Mouse (Mus musculus) midbrain, embryonic 16.5 days (tissue): ENCODE measurements around the gene Vwa7. TPM values are rescaled to one million over a fixed set of nuclear protein-coding genes. Genes with fewer than 3 reads are reported as not detected.
"Not testable (repeated sequence)": the region's sequence is repeated elsewhere in the genome, so short reads cannot be mapped to it uniquely, and the experiment has no call there.

Experiments
- ATAC-seq: fragments of 200-750 bp; cut with Nextera tagmentation; 2 replicates; pipeline ENCODE4 v1.8.0; 2017; ENCODE audit warnings: moderate TSS enrichment
- H3K27ac ChIP-seq: fragments of 300-500 bp; sonication (generic); 2 replicates; pipeline ENCODE4 v1.5.1; 2014; ENCODE audit warnings: mild to moderate bottlenecking, low read length, mixed read lengths
- H3K27me3 ChIP-seq: fragments of 300-500 bp; sonication (generic); 2 replicates; pipeline ENCODE4 v1.6.1; 2014; ENCODE audit warnings: low read depth, low read length, mixed read lengths; ENCODE audit not compliant: control insufficient read depth, insufficient read depth
- H3K36me3 ChIP-seq: fragments of 300-500 bp; sonication (generic); 2 replicates; pipeline ENCODE4 v1.6.1; 2014; ENCODE audit warnings: mild to moderate bottlenecking, low read length, moderate library complexity, mixed read lengths; ENCODE audit not compliant: control insufficient read depth, insufficient read depth
- H3K4me1 ChIP-seq: fragments of 300-500 bp; sonication (generic); 2 replicates; pipeline ENCODE4 v1.6.1; 2014; ENCODE audit warnings: mild to moderate bottlenecking, low read length, mixed read lengths; ENCODE audit not compliant: control insufficient read depth, insufficient read depth
- H3K4me2 ChIP-seq: fragments of 300-500 bp; sonication (generic); 2 replicates; pipeline ENCODE4 v1.6.1; 2014; ENCODE audit warnings: mild to moderate bottlenecking, low read length, mixed read lengths
- H3K4me3 ChIP-seq: fragments of 300-500 bp; sonication (generic); 2 replicates; pipeline ENCODE4 v1.5.1; 2014; ENCODE audit warnings: low read depth, mild to moderate bottlenecking, low read length, moderate library complexity, mixed read lengths
- H3K9ac ChIP-seq: fragments of 300-500 bp; sonication (generic); 2 replicates; pipeline ENCODE4 v1.6.1; 2014; ENCODE audit warnings: low read depth, low read length, mixed read lengths
- H3K9me3 ChIP-seq: fragments of 300-500 bp; sonication (generic); replicated peaks from 2 replicates; pipeline ENCODE4 v1.6.1; 2014; ENCODE audit warnings: mild to moderate bottlenecking, low read length, mixed read lengths; ENCODE audit not compliant: control insufficient read depth, poor library complexity, severe bottlenecking
- WGBS: fragments of 180-500 bp; shearing (Covaris S2); extraction: QIAGEN DNeasy Blood & Tissue Kit; methylation state at CpG from one replicate; pipeline ENCODE4 v1.1.7; 2014; 5-methylcytosine and 5-hydroxymethylcytosine counted together
- polyA plus RNA-seq: library from polyadenylated mRNA; unstranded; fragments of >200 nt; fragmentation: Nextera tagmentation; extraction: Ambion mirVana; gene quantifications from 2 replicates; pipeline ENCODE4 v1.2.1, GENCODE M21; 2015

Gene Vwa7
- polyA plus RNA-seq, 1 experiment from 2014 or later = 0.26 TPM

DNA sequence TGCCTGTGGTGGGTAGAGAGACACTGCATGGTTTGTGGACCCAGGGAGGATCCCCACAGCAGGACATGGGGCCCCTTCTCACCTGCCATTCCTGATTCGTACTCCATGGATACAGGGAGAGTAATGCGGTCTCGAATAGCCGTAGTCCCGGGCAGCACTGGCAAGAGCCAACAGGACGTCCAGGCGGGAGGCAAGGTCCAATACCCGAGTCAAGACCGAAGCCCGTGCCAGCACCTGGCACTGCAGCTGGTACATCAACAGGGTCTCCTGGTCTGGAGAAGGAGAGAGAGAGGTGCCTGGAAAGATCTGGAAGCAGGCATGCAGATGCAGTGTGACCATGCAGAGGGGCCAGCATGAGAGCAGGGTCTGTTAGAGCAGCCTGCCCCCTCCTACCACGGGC, 14.9 kb downstream of the Vwa7 start:
- H3K9me3 ChIP-seq = no peaks in the 10 kb centered on the region
- no peaks in the 10 kb centered on the region for H3K36me3 ChIP-seq
- no peaks in the 10 kb centered on the region; the same call in 1 of the 2 replicates for H3K4me1 ChIP-seq
- H3K4me3 ChIP-seq = no peak overlapping the region
- H3K27me3 ChIP-seq = no peaks in the 10 kb centered on the region
- no peak overlapping the region for H3K27ac ChIP-seq
- WGBS = 94% methylated on average over 11 of the region's 11 CpGs
- H3K9ac ChIP-seq = no peak overlapping the region
- H3K4me2 ChIP-seq = no peak overlapping the region
- ATAC-seq = no peak

- 84% methylated on average over 7 of the region's 7 CpGs for WGBS
- H3K9ac ChIP-seq = no peak overlapping the region
Observed at GRCm38 (mm10) chr17:35031880-35032279, 15.5 kb downstream of the Vwa7 start.

GRCm38 (mm10) chr17:35032323-35032870, 16.0 kb downstream of the Vwa7 start:
- no peaks in the 10 kb centered on the region for H3K27me3 ChIP-seq
- no peak for ATAC-seq
- H3K9me3 ChIP-seq = no peaks in the 10 kb centered on the region
- no peaks in the 10 kb centered on the region for H3K36me3 ChIP-seq
- 72% methylated on average over 8 of the region's 8 CpGs for WGBS
- no peaks in the 10 kb centered on the region for H3K4me1 ChIP-seq
- H3K9ac ChIP-seq = no peak overlapping the region
- no peak overlapping the region for H3K4me3 ChIP-seq
- no peak overlapping the region for H3K4me2 ChIP-seq
- no peak overlapping the region for H3K27ac ChIP-seq

More at GRCm38 (mm10) chr17:35031880-35032279, 15.5 kb downstream of the Vwa7 start:
- Histone ChIP-seq H3K4me3 (no peak overlapping the region), H3K9me3 (no peaks in the 10 kb centered on the region), H3K27me3 (no peaks in the 10 kb centered on the region), H3K4me1 (no peaks in the 10 kb centered on the region; the same call in 1 of the 2 replicates), H3K36me3 (no peaks in the 10 kb centered on the region), H3K27ac (no peak overlapping the region), H3K4me2 (no peak overlapping the region)
- ATAC-seq = no peak

DNA sequence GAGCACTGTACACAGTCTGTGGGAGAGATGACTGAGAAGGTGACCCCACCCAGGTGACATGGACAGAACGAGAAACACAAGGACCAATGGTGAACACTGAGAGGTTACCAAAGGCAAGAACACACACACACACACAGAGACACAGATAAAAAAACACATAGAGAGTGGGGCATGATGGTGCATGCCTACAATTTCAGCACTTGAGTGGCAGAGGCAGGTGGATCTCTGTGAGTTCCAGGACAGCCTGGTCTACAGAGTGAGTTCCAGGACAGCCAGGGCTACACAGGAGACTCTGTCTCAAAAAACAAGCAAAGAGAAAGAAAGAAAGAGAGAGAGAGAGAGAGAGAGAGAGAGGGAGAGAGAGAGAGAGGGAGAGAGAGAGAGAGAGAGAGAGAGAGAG, 17.3 kb downstream of the Vwa7 start:
- 75% methylated on average over 1 of the region's 1 CpGs for WGBS
- H3K4me2 ChIP-seq, H3K27ac ChIP-seq, H3K36me3 ChIP-seq, H3K9me3 ChIP-seq, H3K9ac ChIP-seq, ATAC-seq, H3K4me3 ChIP-seq, H3K4me1 ChIP-seq, H3K27me3 ChIP-seq: not testable (repeated sequence)

DNA sequence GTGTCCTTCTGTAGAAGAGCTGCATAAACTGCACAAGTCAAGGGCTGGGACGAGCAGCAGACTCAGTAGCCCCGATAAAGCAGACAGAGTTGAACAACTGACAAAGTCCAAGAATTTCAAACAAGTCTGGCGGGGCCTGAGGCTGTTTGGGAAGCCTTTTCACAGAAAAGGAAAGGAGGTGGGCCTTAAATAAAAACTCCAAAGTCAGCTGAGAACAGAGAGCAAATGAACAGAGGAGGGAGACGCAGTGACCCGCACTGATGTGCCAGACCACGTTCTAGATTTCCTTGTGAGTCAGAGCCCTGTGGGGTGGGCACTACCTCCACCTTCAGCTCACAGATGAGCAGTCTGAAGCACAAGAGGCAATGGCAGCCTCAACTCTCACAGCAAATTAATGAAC, 18.5 kb downstream of the Vwa7 start:
- no peak overlapping the region for H3K4me3 ChIP-seq
- H3K36me3 ChIP-seq = no peaks in the 10 kb centered on the region
- ATAC-seq = no peak
- no peaks in the 10 kb centered on the region for H3K4me1 ChIP-seq
- no peaks in the 10 kb centered on the region for H3K27me3 ChIP-seq
- H3K4me2 ChIP-seq = no peak overlapping the region
- no peak overlapping the region for H3K27ac ChIP-seq
- no peak overlapping the region for H3K9ac ChIP-seq
- 77% methylated on average over 6 of the region's 6 CpGs for WGBS
- no peaks in the 10 kb centered on the region for H3K9me3 ChIP-seq

DNA sequence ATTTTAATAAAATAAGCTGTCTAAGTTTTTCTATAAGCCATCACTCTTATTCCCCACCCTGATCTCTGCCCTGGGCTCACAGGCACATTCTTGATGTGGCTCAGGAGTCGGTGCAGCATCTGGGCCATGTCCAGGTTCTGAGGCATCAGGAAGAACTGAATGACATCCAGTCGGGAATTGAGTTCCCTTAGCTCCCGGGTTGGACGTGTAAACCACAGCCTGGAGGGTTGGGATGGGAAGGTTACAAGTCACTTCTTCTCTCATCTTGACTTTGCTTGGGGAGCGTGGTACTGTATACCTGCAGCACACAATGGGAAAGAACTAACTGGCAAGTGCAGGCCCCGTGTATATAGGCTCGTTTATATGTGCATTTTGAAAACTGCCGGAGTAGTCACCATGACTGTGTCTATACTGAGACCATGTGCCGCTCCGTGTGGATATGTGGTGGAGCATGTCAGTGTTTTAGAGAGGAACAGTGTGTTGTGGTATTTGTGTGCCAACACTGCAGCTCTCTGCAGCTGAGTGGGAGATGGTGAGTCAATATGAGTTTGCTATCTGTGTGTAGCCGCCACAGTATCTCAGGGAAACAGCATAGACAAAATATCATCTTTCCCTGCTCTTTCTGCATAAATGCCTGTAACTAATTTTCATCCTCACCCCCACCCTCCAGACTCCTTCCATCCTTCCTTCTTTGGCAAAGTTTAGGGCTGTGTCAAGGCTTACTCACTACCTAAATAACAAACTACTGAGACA, 22.9 kb downstream of the Vwa7 start:
- H3K4me3 ChIP-seq = no peak overlapping the region

GRCm38 (mm10) chr17:35043794-35044193, 27.4 kb downstream of the Vwa7 start:
- no peaks in the 10 kb centered on the region for H3K9me3 ChIP-seq
- H3K27me3 ChIP-seq = no peaks in the 10 kb centered on the region
- ATAC-seq = no peak
- H3K9ac ChIP-seq = no peak overlapping the region
- H3K4me1 ChIP-seq = no peaks in the 10 kb centered on the region; the same call in 1 of the 2 replicates
- H3K4me3 ChIP-seq = no peak overlapping the region
- no peaks in the 10 kb centered on the region for H3K36me3 ChIP-seq
- no peak overlapping the region for H3K4me2 ChIP-seq
- 92% methylated on average over 4 of the region's 4 CpGs for WGBS
- no peak overlapping the region for H3K27ac ChIP-seq

More for the DNA sequence above, 22.9 kb downstream of the Vwa7 start:
- WGBS = 89% methylated on average over 11 of the region's 11 CpGs
- Histone ChIP-seq H3K27ac (no peak overlapping the region), H3K36me3 (no peaks in the 10 kb centered on the region), H3K27me3 (no peaks in the 10 kb centered on the region), H3K4me2 (no peak overlapping the region), H3K4me1 (no peaks in the 10 kb centered on the region), H3K9me3 (no peaks in the 10 kb centered on the region), H3K9ac (no peak overlapping the region)
- no peak for ATAC-seq

DNA sequence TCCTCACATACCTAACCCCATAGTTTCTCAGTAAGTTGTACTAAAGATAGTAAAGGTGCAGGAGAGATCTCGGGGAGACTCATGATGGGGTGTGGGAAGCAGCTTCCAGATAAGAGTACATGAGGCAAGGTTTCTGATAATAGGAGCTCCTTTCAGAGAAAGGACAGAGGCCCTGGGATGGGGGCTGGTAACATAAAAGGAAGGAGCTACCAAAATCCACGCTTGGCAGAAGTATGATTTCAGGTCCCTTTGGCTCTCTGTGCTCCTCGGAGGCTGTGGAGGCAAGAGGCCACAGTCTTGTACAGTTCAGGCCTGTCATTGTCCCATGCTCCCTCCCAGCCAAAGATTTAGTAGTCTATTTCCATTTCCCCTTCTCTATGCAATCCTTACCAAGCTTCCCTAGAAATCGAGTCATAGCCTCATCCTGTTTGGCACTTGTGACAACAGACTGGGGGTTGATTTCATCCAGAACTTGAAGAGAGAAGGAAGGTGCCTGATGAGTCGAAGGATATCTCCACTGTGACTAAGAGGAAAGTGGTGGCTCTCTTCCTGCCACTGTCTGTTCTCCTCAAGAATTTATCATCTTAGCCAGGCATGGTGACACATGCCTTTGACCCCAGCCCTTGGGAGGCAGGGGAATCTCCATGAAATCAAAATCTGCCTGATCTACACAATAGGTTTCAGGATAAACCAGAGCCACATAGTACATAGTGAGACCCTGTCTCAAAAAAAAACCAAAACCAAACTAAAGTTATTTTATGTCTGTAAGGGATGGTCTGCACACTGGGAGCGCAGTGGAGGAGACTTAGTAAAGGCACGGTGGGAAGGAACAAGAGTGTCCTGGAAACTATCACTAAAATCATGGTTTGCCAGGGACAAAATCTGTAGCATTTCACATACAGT, 28.8 kb downstream of the Vwa7 start:
- H3K27me3 ChIP-seq = no peaks in the 10 kb centered on the region
- ATAC-seq = no peak
- H3K4me3 ChIP-seq = no peak overlapping the region; the same call in 1 of the 2 replicates
- H3K9me3 ChIP-seq = no peaks in the 10 kb centered on the region
- H3K9ac ChIP-seq = no peak overlapping the region; the same call in 1 of the 2 replicates
- 88% methylated on average over 7 of the region's 7 CpGs for WGBS
- H3K4me1 ChIP-seq = peaks cover 6% of the 10 kb centered on the region; the same call in 1 of the 2 replicates
- no peak overlapping the region for H3K27ac ChIP-seq
- no peaks in the 10 kb centered on the region for H3K36me3 ChIP-seq
- H3K4me2 ChIP-seq = peak overlapping the region; percentile 100
